Mouse (Mus musculus): Measurements from ENCODE around the gene Rab43.

The Rab43 gene

DNA sequence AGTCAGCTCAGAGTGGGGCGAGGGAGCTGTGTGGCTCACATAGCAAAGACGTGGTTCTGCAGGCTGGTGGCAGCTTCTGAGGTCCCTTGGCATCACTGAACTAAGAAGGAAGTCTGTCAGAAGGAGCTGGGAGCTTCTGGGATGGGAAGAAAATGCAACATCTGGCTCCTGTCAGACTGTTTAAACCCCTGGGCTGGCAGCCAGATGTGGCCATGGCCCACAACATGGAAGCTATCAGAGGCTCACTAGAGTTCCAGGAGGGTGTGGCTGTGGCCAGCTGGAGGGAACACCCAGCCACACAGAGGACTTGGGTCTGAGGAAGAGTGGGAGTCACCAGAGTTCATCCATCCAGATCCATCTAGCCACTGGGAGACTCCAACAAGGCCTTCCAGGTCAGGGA is 65.1 kb downstream of the Rab43 start:
- DNase-seq = no peak

DNA sequence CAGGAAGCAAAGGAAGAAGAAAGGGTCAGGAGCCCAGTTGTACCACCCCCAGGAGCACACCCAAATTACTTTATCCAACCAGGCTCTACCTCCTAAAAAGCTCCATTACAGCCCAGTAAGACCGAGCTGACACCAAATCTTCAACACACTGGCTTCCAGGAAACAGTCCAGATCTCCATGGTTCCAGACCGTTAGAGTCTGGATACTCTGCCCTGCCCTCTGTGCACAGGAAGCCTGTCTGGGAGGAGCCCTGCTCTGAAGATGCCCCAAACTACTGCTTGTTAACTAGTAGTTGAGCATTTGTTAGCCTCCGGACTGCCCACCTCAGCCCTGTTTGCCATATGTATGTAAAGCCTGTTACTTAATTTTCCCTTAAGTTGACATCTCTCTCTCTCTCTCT is 65.9 kb downstream of the Rab43 start:
- DNase-seq = no peak

DNA sequence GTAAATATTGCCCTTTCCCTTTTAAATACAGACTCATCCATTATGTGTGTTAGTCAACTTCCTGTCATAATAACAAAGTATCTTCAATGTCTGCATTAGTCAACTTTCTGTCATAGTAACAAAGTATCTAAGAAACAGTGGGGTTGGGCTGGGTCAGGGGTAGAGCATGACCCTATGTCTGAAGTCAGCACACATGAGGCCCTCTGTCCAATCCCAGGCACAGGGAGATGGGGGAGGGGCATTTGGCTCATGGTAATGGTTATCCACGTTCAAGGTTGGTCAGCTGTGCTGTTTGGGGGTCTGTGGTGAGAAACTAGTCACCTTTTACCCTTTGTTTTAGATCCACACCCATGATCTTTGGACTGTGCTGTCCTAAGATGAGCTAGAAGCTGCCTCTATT is 66.7 kb downstream of the Rab43 start:
- DNase-seq = no peak

DNA sequence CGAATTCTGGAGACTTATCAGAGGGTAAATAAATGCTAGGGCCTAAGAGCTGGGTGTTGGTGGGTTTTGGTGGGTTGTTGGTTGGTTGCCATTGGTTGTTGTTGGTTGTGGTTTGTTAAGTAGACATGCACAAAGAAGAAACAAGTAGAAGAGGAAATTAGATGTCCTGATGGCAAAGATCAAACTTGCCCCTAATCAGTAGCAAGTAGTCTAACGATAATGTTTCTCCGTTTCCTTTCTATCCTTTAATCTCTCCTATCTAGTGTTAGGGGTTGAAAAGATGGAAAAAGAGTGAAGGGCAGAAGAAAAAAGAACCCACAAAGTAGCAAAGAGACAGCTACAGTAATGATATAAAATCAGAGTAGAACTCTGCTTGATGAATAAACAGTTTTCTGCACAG is 67.3 kb downstream of the Rab43 start:
- DNase-seq = no peak

DNA sequence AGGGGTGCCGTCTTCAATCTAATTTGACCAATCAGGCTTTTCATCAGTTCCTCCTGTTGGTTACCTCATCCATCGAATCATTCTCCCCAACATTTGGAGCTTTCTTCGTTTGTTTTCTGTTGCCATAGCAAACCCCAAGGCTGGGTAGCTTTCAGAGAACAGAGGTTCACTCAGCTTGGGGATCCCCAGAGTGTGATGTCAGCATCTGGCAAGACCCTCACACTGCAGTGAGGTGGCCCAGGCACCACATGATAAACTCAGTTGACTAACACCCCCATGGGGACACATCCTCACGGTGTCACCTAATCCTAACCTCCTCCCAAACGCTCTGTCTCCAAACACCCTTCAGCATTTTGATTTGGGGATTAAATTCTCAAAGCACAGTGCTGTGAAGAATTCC is 68.7 kb downstream of the Rab43 start:
- no peak for DNase-seq

DNA sequence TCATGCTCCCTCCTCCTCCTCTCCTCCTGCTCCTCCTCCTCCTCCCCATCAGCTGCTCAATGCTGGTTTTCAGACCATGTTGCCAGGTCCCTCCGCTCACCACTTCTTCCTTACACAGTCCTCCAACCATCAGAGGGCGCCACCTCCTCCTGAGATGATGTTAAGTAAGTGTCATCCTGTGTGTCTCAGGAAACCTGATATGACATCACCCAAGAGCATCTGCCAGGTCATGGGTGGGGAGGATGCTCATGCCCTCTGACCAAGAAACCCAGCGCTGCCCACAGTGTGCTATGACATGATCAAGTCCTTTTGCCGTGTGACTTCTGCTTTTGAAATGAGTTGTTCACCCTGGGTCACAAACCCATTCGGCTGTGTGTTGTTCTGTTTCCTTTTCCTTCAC is 69.2 kb downstream of the Rab43 start:
- no peak for DNase-seq

DNA sequence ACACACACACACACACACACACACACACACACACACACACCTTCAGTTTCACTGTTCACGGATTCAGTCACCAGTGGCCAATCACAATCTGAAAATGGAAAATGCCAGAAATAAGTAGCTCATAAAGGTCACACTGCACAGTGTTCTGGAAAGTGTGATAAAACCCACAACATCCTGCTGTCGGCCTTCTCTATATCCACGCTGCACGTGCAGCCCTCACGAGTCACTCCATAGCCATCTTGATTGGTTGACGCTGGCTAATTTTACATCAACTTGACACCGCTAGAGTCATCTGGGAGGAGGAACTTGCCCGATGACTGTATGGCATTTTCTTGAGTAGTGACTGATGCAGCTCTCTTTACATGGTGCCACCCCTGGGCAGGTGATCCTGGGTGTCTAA is 70.0 kb downstream of the Rab43 start:
- DNase-seq = no peak

DNA sequence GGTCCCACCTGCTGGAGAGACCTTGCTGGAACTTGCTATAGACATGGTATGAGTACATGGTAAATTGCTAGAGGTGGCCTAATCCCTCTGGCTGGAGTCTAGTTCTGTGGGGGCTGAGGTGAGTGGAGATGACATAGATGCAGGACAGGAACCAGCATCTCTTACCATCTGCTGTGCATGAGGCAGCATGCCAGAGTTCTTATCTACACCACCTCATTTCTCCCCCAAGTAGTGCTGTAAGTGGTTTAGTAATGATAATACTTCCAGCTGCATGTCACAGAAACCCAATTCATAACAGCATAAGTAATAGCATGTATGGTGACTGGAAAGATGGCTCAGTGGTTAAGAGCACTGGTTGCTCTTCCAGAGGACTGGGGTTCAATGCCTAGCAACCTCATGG is 71.5 kb downstream of the Rab43 start:
- no peak for DNase-seq

DNA sequence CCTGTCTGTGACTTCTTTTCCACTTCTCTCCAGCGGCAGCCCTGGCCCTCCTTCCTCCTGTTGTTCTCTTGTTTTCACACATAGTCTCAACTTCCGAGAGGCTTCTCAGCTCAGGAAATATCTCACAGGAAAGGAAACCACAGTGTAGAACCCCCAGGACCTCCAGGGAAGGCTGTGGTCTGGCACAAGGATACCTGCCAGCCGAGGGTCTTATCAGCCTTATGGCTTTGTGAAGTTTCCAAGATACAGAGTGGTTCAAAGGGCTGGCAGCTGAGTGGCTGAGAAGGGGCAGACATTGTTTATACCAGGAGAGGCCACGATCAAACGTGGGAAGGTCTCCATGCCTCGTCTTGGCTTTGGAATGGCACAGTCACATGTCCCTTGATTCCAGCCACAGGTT is 72.1 kb downstream of the Rab43 start:
- no peak for DNase-seq
